Mouse (Mus musculus): ENCODE measurements around the gene Abhd12. TPM values are rescaled to one million over a fixed set of nuclear protein-coding genes. Genes with fewer than 3 reads are reported as not detected.

Abhd12 gene
- total and polyA plus RNA-seq, 3 experiments: 45.5 to 82.0 (median 79.2) TPM

GRCm38 (mm10) chr2:150808812-150809211, 95.7 kb downstream of the Abhd12 start:
- no peak for DNase-seq

- DNase-seq: peak; percentile 33
Observed at GRCm38 (mm10) chr2:150808381-150808780, 96.2 kb downstream of the Abhd12 start.

- DNase-seq: no peak
Observed at GRCm38 (mm10) chr2:150803035-150803434, 101.5 kb downstream of the Abhd12 start.

- no peak for DNase-seq
Observed at GRCm38 (mm10) chr2:150800616-150801015, 103.9 kb downstream of the Abhd12 start.

GRCm38 (mm10) chr2:150798084-150798483, 106.5 kb downstream of the Abhd12 start:
- no peak for DNase-seq

- DNase-seq: peak; percentile 40
Observed at GRCm38 (mm10) chr2:150793320-150793719, 111.2 kb downstream of the Abhd12 start.

GRCm38 (mm10) chr2:150788768-150789550, 115.6 kb downstream of the Abhd12 start:
- peak; percentile 85 for DNase-seq

GRCm38 (mm10) chr2:150787234-150787771, 117.2 kb downstream of the Abhd12 start:
- peak; percentile 13 for DNase-seq

GRCm38 (mm10) chr2:150786251-150787180, 118.0 kb downstream of the Abhd12 start, which contains the start of gene Pygb:
Pygb (plus strand) TSS chr2:150786735.
- peak; percentile 91 for DNase-seq

- no peak for DNase-seq
Observed at GRCm38 (mm10) chr2:150782801-150783200, 121.7 kb downstream of the Abhd12 start.

Other genes starting within 250 kb of the Abhd12 start
- gene Acss1, start 236.2 kb downstream of the Abhd12 start, total RNA-seq (2021): 10 to 100 TPM; 23.5 to 38.3 TPM
- 30.3 and 49.8 TPM in 2 replicates for gene Acss1, start 236.2 kb downstream of the Abhd12 start, polyA plus RNA-seq (2012; rRNA removed)
- not detected for gene Vsx1, start 215.4 kb downstream of the Abhd12 start, total RNA-seq (2021)
- not detected in 2 replicates for gene Vsx1, start 215.4 kb downstream of the Abhd12 start, polyA plus RNA-seq (2012; rRNA removed)
- 10 to 100 TPM in 1 of 2 experiments, 1 to 10 TPM in 1; 9.9 to 11.5 TPM for gene Entpd6, start 155.7 kb downstream of the Abhd12 start, total RNA-seq (2021)
- gene Entpd6, start 155.7 kb downstream of the Abhd12 start, polyA plus RNA-seq (2012; rRNA removed): 13.3 and 21.0 TPM in 2 replicates
- 10 to 100 TPM; 41.1 to 55.2 TPM for gene Pygb, start 118.0 kb downstream of the Abhd12 start, total RNA-seq (2021)
- gene Pygb, start 118.0 kb downstream of the Abhd12 start, polyA plus RNA-seq (2012; rRNA removed): 28.5 and 37.3 TPM in 2 replicates
- gene Gins1, start 659 bp upstream of the Abhd12 start, total RNA-seq (2021): 1 to 10 TPM; 1.5 to 2.7 TPM
- gene Gins1, start 659 bp upstream of the Abhd12 start, polyA plus RNA-seq (2012; rRNA removed): 0.65 and 0.70 TPM in 2 replicates
- gene Ninl, start 134.6 kb upstream of the Abhd12 start, total RNA-seq (2021): 10 to 100 TPM; 14.6 to 22.1 TPM
- 9.6 and 10.4 TPM in 2 replicates for gene Ninl, start 134.6 kb upstream of the Abhd12 start, polyA plus RNA-seq (2012; rRNA removed)
- 10 to 100 TPM in 1 of 2 experiments, 1 to 10 TPM in 1; 6.2 to 11.4 TPM for gene Nanp, start 134.7 kb upstream of the Abhd12 start, total RNA-seq (2021)
- gene Nanp, start 134.7 kb upstream of the Abhd12 start, polyA plus RNA-seq (2012; rRNA removed): 0.47 and 0.64 TPM in 2 replicates
- not detected for gene Gm14151, start 187.6 kb upstream of the Abhd12 start, total RNA-seq (2021)
- gene Gm14151, start 187.6 kb upstream of the Abhd12 start, polyA plus RNA-seq (2012; rRNA removed): not detected in 2 replicates
- not detected for gene Gm14147, start 193.5 kb upstream of the Abhd12 start, total RNA-seq (2021)
- not detected in 2 replicates for gene Gm14147, start 193.5 kb upstream of the Abhd12 start, polyA plus RNA-seq (2012; rRNA removed)

Data from adrenal gland, adult 2 months (tissue).